Mouse (Mus musculus) lung, embryonic 16.5 days (tissue): ENCODE data around the gene Slco4a1. TPM values are rescaled to one million over a fixed set of nuclear protein-coding genes. Genes with fewer than 3 reads are reported as not detected.

Experiments
- ATAC-seq: fragments of 200-750 bp; cut with Nextera tagmentation; 2 replicates; pipeline ENCODE4 v1.8.0; 2017; ENCODE audit warnings: low read depth, mild to moderate bottlenecking, moderate library complexity
- H3K27ac ChIP-seq: fragments of 300-500 bp; sonication (generic); 2 replicates; pipeline ENCODE4 v1.5.1; 2014; ENCODE audit warnings: mild to moderate bottlenecking, control low read depth, low read length
- H3K27me3 ChIP-seq: fragments of 300-500 bp; sonication (generic); 2 replicates; pipeline ENCODE4 v1.6.1; 2014; ENCODE audit warnings: low read depth, low read length, mixed read lengths; ENCODE audit not compliant: control insufficient read depth, insufficient read depth
- H3K36me3 ChIP-seq: fragments of 300-500 bp; sonication (generic); 2 replicates; pipeline ENCODE4 v1.6.1; 2014; ENCODE audit warnings: low read length; ENCODE audit not compliant: control insufficient read depth, insufficient read depth
- H3K4me1 ChIP-seq: fragments of 300-500 bp; sonication (generic); replicated peaks from 2 replicates; pipeline ENCODE4 v1.6.1; 2014; ENCODE audit warnings: low read length, mixed read lengths; ENCODE audit not compliant: control insufficient read depth, insufficient read depth
- H3K4me2 ChIP-seq: fragments of 300-500 bp; sonication (generic); 2 replicates; pipeline ENCODE4 v1.6.1; 2014; ENCODE audit warnings: low read depth, low read length, control low read depth
- H3K4me3 ChIP-seq: fragments of 300-500 bp; sonication (generic); 2 replicates; pipeline ENCODE4 v1.5.1; 2014; ENCODE audit warnings: mild to moderate bottlenecking, low read length, control low read depth
- H3K9ac ChIP-seq: fragments of 300-500 bp; sonication (generic); 2 replicates; pipeline ENCODE4 v1.6.1; 2014; ENCODE audit warnings: low read length, control low read depth
- H3K9me3 ChIP-seq: fragments of 300-500 bp; sonication (generic); 2 replicates; pipeline ENCODE4 v1.6.1; 2016; ENCODE audit warnings: low read length; ENCODE audit not compliant: control insufficient read depth
- WGBS: fragments of 180-500 bp; shearing (Covaris S2); extraction: QIAGEN DNeasy Blood & Tissue Kit; methylation state at CpG from one replicate; pipeline ENCODE4 v1.1.7; 2014; 5-methylcytosine and 5-hydroxymethylcytosine counted together
- polyA plus RNA-seq: library from polyadenylated mRNA; unstranded; fragments of >200 nt; fragmentation: Nextera tagmentation; extraction: Ambion mirVana; gene quantifications from 2 replicates; pipeline ENCODE4 v1.2.1, GENCODE M21; 2015

Gene Slco4a1
- polyA plus RNA-seq, 1 experiment from 2014 or later = 0.98 TPM

DNA sequence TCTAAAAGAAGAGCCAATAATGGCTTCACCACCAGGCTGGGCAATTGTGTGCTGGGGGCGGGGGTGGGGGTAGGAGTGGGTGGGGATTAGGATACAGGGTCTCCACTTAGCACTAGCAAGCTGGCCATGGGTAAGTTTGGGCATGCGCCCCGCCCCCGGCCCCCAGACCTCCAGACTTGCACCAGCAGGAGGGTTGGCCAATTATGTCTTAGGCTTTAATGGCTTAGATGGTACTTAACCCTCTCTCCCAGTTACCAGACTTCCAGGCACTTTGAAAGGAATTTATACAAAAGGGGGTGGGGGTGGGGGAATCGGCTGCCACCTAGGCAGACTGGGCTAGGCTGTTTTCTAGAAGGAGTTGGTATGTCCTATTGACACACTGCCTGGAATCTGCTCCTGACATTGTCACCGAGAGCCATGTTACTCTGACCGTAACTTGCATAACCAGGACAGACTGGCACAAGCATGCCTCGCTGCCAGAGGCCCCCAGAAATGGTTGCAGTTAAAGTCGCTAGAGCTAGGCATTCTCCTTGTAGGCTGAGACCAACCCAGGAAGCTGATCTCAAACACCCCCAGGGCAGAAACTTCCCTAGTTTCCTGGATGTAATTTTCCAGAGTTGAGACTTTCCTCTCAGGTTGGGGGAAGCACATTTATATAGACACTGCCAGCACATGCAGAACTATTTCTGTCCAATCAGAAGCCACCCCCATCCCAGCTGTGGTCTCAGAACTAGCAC, 15.3 kb upstream of the Slco4a1 start:
- ATAC-seq = peak; percentile 47; the same call in 1 of the 2 replicates
- 0 out of 2 replicates have a peak overlapping the region, but pooled peaks have one; percentile 2 for H3K27ac ChIP-seq
- 48% methylated on average over 9 of the region's 9 CpGs for WGBS
- no peaks in the 10 kb centered on the region for H3K9me3 ChIP-seq
- no peak overlapping the region for H3K9ac ChIP-seq
- H3K4me3 ChIP-seq = no peak overlapping the region
- H3K36me3 ChIP-seq = no peaks in the 10 kb centered on the region
- H3K27me3 ChIP-seq = no peaks in the 10 kb centered on the region
- no peak overlapping the region for H3K4me2 ChIP-seq
- peaks cover 5% of the 10 kb centered on the region; the same call in 1 of the 2 replicates for H3K4me1 ChIP-seq

DNA sequence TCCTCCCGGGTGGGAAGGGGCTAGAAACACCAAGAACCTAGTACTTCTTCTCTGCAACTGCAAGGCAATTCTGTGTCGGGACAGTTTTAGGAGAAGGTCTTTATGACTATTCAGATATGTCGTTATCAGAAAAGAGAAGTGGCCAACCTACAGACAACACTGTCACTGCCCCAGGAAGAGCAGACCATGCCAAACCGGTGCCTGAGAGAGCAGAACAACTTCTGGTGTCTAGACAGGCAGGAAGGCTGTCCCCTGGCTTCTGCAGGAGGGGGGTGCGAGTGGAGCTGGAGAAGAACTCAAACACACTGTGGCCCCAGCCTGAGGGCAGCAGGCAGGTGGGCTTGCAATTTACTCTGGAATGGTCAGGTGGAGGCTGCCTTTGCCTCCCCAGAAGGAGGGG, 14.0 kb upstream of the Slco4a1 start:
- no peak for ATAC-seq
- Histone ChIP-seq H3K27me3 (no peaks in the 10 kb centered on the region), H3K4me3 (no peak overlapping the region), H3K9ac (no peak overlapping the region), H3K4me2 (no peak overlapping the region), H3K27ac (no peak overlapping the region), H3K9me3 (no peaks in the 10 kb centered on the region), H3K36me3 (no peaks in the 10 kb centered on the region), H3K4me1 (peaks cover 5% of the 10 kb centered on the region; the same call in 1 of the 2 replicates)
- 56% methylated on average over 5 of the region's 5 CpGs for WGBS

DNA sequence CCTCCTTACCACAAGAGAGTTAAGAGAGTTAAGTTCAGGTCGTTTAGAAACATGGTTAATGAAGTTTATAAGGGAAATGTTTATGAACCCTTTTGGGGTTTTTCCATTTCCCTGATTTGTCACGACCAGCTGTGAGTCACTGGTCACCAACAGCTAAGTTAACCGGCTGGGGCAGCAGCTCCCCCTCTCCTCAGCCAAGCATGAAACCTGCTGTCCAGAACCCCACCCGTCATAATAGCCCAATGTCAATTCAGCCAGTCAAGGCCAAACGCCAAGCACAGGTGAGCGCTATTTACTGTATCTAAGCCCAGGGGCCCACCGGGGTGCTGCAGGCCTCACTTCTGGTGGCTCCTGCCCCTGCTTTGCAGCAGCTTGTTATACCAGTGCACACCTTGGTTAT, 12.2 kb upstream of the Slco4a1 start:
- WGBS = 48% methylated on average over 7 of the region's 7 CpGs
- H3K9ac ChIP-seq = no peak overlapping the region

DNA sequence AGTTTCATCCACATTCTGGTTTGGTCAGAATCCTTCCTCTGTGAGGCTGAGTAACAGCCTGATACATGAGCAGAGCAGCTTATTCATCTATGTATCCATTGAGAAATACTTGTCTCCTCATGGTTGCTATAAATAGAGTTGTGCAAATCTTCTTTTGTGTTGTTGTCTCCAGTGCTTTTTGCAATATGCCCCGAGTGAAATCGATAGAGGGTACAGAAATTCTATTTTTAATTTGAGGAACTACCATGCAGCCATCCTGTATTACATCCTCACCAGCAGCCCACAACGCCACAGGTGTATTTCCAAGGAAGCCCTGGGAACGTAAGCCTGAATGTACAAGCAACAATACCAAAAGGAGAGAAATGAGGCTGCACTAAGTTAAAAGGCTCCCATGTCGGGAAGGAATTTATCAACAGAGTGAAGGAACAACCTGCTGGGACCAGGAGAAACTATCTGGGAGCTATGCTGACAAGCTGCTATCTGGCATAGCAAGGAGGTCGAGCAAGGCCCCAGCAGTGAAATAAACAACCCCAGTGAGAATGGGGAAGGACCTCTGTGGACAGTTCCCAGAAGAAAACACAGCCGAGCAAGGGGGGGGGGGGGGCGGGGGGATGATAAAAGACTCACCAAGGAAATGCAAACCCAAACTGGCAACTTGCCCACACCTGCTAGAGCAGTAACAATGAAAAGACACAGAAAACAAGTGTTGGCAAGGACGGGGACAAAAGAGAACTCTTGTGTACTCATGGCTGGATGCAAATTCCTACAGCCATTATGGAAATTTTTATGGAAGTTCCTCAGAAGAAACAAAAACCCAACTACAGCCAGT, 10.9 kb upstream of the Slco4a1 start:
- Histone ChIP-seq H3K36me3 (no peaks in the 10 kb centered on the region), H3K9ac (no peak overlapping the region), H3K4me2 (no peak overlapping the region), H3K27me3 (no peaks in the 10 kb centered on the region), H3K4me1 (peaks cover 5% of the 10 kb centered on the region; the same call in 1 of the 2 replicates), H3K9me3 (no peaks in the 10 kb centered on the region), H3K4me3 (no peak overlapping the region), H3K27ac (no peak overlapping the region)
- 41% methylated on average over 7 of the region's 9 CpGs for WGBS
- no peak for ATAC-seq

More for the DNA sequence above, 12.2 kb upstream of the Slco4a1 start:
- Histone ChIP-seq H3K4me1 (peaks cover 5% of the 10 kb centered on the region; the same call in 1 of the 2 replicates), H3K27me3 (no peaks in the 10 kb centered on the region), H3K4me2 (no peak overlapping the region), H3K9me3 (no peaks in the 10 kb centered on the region), H3K27ac (no peak overlapping the region), H3K4me3 (no peak overlapping the region), H3K36me3 (no peaks in the 10 kb centered on the region)
- ATAC-seq = no peak

DNA sequence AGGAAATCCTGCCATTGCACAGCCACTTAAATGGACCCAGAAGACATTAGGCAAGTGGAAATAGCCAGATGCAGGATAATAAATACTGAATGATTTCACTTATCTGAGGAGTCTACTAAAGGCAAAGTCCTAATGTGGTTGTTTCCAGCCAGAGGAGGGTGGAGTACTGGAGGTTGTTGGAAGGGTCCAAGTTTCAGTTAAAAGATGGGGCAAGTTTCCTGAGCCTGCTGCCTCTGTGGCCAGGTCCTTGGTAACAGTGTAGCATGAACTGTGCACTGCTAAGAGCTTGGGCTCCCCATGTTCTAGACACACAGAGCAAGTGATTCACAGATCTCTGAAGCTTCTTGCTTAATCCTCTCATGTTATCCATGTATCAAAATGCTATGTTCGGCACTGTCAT, 10.1 kb upstream of the Slco4a1 start:
- 91% methylated on average over 1 of the region's 1 CpGs for WGBS

DNA sequence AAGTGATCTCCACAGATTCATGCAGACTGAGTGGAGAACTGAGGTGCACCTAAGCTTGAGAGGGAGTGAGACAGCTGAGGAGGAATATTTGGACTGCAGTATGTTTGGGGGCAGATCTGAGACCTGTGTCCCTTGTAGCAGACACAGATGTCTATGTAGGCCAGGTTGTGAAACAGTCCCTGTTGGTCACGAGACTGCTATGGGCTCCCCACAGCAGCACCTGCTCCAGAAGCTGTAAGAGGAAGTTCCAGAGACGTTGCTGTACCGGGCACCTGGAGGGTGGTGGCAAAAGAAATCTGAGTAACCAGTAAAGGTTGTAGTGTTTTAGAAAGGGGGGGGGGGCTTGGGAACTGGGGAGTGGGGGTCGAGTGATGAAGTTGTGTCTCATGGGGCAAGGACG, 7.0 kb upstream of the Slco4a1 start:
- H3K4me1 ChIP-seq = no peaks in the 10 kb centered on the region
- WGBS = 68% methylated on average over 5 of the region's 5 CpGs
- no peaks in the 10 kb centered on the region for H3K27me3 ChIP-seq
- no peak overlapping the region for H3K27ac ChIP-seq
- H3K9me3 ChIP-seq = no peaks in the 10 kb centered on the region
- H3K4me3 ChIP-seq = no peak overlapping the region
- H3K9ac ChIP-seq = no peak overlapping the region
- ATAC-seq = no peak
- H3K36me3 ChIP-seq = no peaks in the 10 kb centered on the region
- H3K4me2 ChIP-seq = no peak overlapping the region

More for the DNA sequence above, 10.1 kb upstream of the Slco4a1 start:
- H3K9ac ChIP-seq = no peak overlapping the region
- H3K4me3 ChIP-seq = no peak overlapping the region
- no peaks in the 10 kb centered on the region for H3K27me3 ChIP-seq
- no peak for ATAC-seq
- H3K9me3 ChIP-seq = no peaks in the 10 kb centered on the region
- H3K36me3 ChIP-seq = no peaks in the 10 kb centered on the region
- H3K27ac ChIP-seq = no peak overlapping the region
- H3K4me1 ChIP-seq = 0 out of 2 replicates have a peak, but pooled peaks cover under 1% of the 10 kb centered on the region
- H3K4me2 ChIP-seq = no peak overlapping the region

DNA sequence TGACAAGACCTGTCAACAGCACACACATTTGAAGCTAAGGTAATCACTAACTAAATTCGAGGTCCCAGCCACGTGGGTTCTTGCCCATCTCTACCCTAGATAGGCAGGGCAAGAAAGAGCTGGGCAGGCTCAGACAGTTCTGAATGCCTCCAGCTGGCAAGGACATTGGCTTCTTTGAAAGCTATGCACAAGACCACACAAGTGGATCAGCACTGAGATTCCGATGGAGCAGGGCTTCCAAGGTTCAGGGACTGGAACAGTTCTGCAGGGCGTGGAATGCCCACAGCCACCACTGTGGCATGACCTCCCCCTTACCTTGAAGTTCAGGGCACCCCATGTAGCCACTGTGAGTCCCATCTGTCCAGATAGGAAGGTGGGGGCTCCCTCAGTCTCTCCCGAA, 5.5 kb upstream of the Slco4a1 start:
- no peak overlapping the region for H3K4me2 ChIP-seq
- no peaks in the 10 kb centered on the region for H3K36me3 ChIP-seq
- H3K9ac ChIP-seq = no peak overlapping the region
- peaks cover 1% of the 10 kb centered on the region; the same call in 1 of the 2 replicates for H3K4me1 ChIP-seq
- peaks cover 7% of the 10 kb centered on the region; the same call in 1 of the 2 replicates for H3K27me3 ChIP-seq
- WGBS = 73% methylated on average over 5 of the region's 5 CpGs
- H3K27ac ChIP-seq = no peak overlapping the region
- no peaks in the 10 kb centered on the region for H3K9me3 ChIP-seq
- no peak for ATAC-seq
- no peak overlapping the region for H3K4me3 ChIP-seq

DNA sequence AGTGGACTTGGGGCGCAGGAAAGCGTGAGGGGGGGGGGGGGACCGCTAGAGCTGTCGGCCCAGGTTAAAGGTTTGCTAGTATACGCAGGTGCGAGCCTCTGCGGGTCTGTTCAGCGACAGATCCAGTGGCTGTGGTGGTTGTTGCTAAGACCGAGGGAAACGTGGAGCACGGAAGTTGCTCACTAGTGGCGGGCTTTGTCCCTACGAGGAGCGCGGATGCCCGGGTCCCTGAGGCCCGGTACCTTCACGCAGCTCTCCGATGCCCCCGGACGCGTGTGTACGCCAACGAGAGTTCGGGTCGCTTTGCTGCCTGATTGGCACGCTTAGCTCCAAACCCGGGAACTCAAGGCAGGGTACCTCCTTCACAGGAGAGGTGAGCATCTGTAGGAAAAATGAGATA, 660 bp downstream of the Slco4a1 start:
- WGBS = 1% methylated on average over 27 of the region's 28 CpGs
- no peaks in the 10 kb centered on the region for H3K9me3 ChIP-seq
- no peak overlapping the region for H3K27ac ChIP-seq
- peaks cover 10% of the 10 kb centered on the region for H3K4me1 ChIP-seq
- no peak overlapping the region for H3K9ac ChIP-seq
- peaks cover 30% of the 10 kb centered on the region for H3K27me3 ChIP-seq
- H3K4me3 ChIP-seq = peak overlapping the region; percentile 55
- peak overlapping the region; percentile 91 for H3K4me2 ChIP-seq
- ATAC-seq = no peak
- H3K36me3 ChIP-seq = no peaks in the 10 kb centered on the region

DNA sequence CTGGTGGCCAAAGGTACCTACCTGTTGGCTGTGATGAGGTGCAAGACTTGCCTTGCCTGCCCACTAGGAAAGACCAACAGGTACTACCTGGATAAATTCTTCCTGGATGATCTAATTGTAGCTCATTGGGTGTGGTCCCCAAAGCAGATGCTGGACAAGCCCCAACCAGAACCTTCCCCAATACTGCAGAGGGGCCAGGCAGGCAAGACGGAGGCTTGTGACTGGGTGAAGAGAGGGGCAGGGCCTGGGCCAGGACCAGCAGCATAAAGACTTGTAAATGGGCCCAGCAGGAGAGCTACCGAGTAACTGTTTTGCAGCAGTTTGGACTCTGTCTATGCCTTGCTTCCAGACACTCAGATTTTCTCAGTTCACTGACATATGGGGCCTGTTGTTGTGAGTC, 1.6 kb downstream of the Slco4a1 start:
- Histone ChIP-seq H3K27ac (no peak overlapping the region), H3K9ac (no peak overlapping the region), H3K4me2 (no peak overlapping the region), H3K36me3 (no peaks in the 10 kb centered on the region), H3K4me3 (no peak overlapping the region), H3K9me3 (no peaks in the 10 kb centered on the region), H3K27me3 (peaks cover 30% of the 10 kb centered on the region), H3K4me1 (peaks cover 10% of the 10 kb centered on the region)
- no peak for ATAC-seq
- 54% methylated on average over 2 of the region's 2 CpGs for WGBS
